Mouse (Mus musculus): ENCODE results near the gene Ddc. TPM values are rescaled to one million over a fixed set of nuclear protein-coding genes. Genes with fewer than 3 reads are reported as not detected.
A peak's percentile ranks its signal among the peaks of the same experiment; 100 is the strongest.

The Ddc gene
- polyA plus RNA-seq, 1 experiment from 2014 or later, result 19.2 TPM

DNA sequence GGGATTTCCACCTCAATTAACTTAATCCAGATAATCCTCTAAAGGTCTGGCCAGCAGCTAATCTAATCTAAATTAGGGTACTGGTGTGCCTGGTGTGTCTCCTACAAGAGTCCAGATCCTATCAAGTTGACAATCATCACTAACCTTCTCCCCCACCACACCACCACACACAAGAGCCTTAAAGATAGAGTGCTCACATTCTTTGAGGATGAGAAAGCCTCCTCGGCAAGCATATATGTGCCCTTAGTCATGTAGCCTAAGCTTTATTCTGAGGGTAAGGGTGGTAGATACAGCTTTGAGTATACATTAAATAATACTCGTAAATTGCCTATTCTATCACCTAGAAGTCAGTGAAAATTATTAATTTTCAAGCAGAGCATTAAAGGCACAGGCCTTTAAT is 57.2 kb downstream of the Ddc start:
- ATAC-seq, result no peak
- no peaks in the 10 kb centered on the region for H3K27me3 ChIP-seq (replicated peaks; ENCODE audit: control insufficient read depth, insufficient read depth, low read length)
- no peak overlapping the region for H3K9ac ChIP-seq (ENCODE audit: low read depth, low read length)
- no peak overlapping the region for H3K4me2 ChIP-seq (replicated peaks; ENCODE audit: low read depth)
- no peak overlapping the region for H3K4me3 ChIP-seq (ENCODE audit: low read depth, low read length)
- 78% methylated on average over 2 of the region's 2 CpGs for WGBS
- no peak for TF ChIP-seq CTCF (IDR thresholded peaks at IDR 0.05; ENCODE audit: low read depth)
- H3K36me3 ChIP-seq (ENCODE audit: control insufficient read depth, insufficient read depth), result no peaks in the 10 kb centered on the region
- H3K27ac ChIP-seq (ENCODE audit: low read depth, low read length), result no peak overlapping the region
- no peaks in the 10 kb centered on the region for H3K9me3 ChIP-seq (ENCODE audit: control insufficient read depth)
- H3K4me1 ChIP-seq (replicated peaks; ENCODE audit: control insufficient read depth, insufficient read depth, low read length), result peaks cover 14% of the 10 kb centered on the region

DNA sequence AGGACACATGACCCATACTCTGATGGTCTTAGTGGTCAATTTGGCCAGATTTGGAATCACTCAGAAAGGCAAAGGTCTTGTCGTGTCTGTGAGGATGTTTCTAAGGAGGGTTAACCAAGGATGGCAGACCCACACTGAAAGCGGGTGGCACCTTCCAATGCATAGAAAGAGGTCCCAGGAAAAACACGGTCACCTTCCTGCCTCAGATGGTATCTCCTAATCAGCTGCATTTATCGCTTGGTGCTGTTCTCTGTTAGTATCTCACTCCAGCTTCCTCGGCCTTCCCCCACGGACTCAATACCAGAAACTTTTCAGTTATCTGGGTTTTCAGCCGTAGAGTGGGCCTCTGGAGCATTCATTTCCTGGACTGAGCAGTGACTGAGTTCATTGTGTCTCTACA is 58.1 kb downstream of the Ddc start:
- H3K4me3 ChIP-seq (ENCODE audit: low read depth, low read length), result no peak overlapping the region

DNA sequence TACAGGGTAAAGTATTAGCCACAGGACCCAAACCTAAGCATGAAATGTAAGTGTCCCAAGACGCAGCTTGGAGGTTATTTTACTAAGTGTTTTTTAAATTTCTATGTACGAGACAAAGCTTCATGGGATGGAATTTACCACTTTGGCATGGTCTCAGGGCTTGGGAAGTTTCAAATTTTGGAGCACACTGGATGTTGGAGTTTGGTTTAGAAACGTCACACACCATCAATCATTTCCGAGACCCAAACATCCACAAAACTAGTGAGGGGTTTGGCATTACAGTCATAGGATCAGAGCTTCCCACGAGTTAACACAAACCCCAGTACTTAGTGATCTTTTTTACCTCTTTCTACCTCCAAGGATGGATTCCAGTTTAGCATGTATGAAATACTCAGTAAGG is 60.6 kb downstream of the Ddc start:
- no peak for TF ChIP-seq CTCF (IDR thresholded peaks at IDR 0.05; ENCODE audit: low read depth)
- peak overlapping the region; percentile 54 for H3K4me2 ChIP-seq (replicated peaks; ENCODE audit: low read depth)
- H3K4me3 ChIP-seq (ENCODE audit: low read depth, low read length), result 0 out of 2 replicates have a peak overlapping the region, but pooled peaks have one; percentile 9
- no peaks in the 10 kb centered on the region for H3K27me3 ChIP-seq (replicated peaks; ENCODE audit: control insufficient read depth, insufficient read depth, low read length)
- H3K27ac ChIP-seq (ENCODE audit: low read depth, low read length), result no peak overlapping the region
- no peak overlapping the region for H3K9ac ChIP-seq (ENCODE audit: low read depth, low read length)
- peaks cover 9% of the 10 kb centered on the region for H3K4me1 ChIP-seq (replicated peaks; ENCODE audit: control insufficient read depth, insufficient read depth, low read length)
- no peaks in the 10 kb centered on the region for H3K9me3 ChIP-seq (ENCODE audit: control insufficient read depth)
- 68% methylated on average over 5 of the region's 5 CpGs for WGBS
- ATAC-seq, result no peak
- H3K36me3 ChIP-seq (ENCODE audit: control insufficient read depth, insufficient read depth), result no peaks in the 10 kb centered on the region

More for the DNA sequence above, 58.1 kb downstream of the Ddc start:
- no peak for TF ChIP-seq CTCF (IDR thresholded peaks at IDR 0.05; ENCODE audit: low read depth)
- no peak for ATAC-seq
- no peak overlapping the region for H3K4me2 ChIP-seq (replicated peaks; ENCODE audit: low read depth)
- no peaks in the 10 kb centered on the region for H3K36me3 ChIP-seq (ENCODE audit: control insufficient read depth, insufficient read depth)
- H3K9me3 ChIP-seq (ENCODE audit: control insufficient read depth), result no peaks in the 10 kb centered on the region
- peaks cover 13% of the 10 kb centered on the region for H3K4me1 ChIP-seq (replicated peaks; ENCODE audit: control insufficient read depth, insufficient read depth, low read length)
- H3K27me3 ChIP-seq (replicated peaks; ENCODE audit: control insufficient read depth, insufficient read depth, low read length), result no peaks in the 10 kb centered on the region
- WGBS, result 80% methylated on average over 7 of the region's 7 CpGs
- no peak overlapping the region for H3K9ac ChIP-seq (ENCODE audit: low read depth, low read length)
- H3K27ac ChIP-seq (ENCODE audit: low read depth, low read length), result no peak overlapping the region

DNA sequence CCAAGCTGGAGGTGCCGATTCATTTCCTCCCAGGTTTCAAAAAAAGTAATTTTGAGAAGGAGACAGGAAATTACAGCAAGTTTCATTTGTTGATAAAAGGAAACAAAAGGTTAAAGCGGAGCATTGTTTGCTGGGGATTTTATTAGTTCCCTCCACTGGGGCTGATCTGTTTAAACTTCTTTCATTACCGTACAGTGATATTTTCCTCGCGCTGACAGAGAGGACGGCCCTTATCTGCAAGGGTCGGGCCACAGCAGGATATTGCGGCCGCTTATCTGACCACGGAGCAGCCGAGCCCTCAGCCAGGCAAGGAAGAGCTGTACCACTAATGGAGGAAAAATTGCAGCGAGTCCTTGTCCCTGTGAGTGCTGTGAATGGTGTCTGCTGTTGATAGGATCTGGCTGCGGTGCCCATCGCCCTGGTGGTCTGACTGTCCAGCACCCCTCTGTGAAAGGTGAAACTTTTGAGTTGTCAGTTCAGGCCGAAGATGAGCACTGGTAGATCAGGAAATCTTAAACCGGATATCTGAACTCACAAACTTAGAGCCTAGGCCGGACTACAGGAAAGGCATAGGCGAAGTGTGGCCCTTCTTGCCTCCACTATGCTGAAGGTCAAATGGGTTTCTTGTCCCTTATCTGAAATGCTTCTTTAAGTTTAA is 61.1 kb downstream of the Ddc start:
- 16% methylated on average over 18 of the region's 18 CpGs for WGBS

GRCm38 (mm10) chr11:11836262-11836661 is 61.7 kb downstream of the Ddc start:
- no peaks in the 10 kb centered on the region for H3K9me3 ChIP-seq (ENCODE audit: control insufficient read depth)
- 46% methylated on average over 8 of the region's 8 CpGs for WGBS
- H3K9ac ChIP-seq (ENCODE audit: low read depth, low read length), result no peak overlapping the region
- H3K4me1 ChIP-seq (replicated peaks; ENCODE audit: control insufficient read depth, insufficient read depth, low read length), result peaks cover 17% of the 10 kb centered on the region
- TF ChIP-seq CTCF (IDR thresholded peaks at IDR 0.05; ENCODE audit: low read depth), result no peak
- no peak overlapping the region; the same call in 1 of the 2 replicates for H3K27ac ChIP-seq (ENCODE audit: low read depth, low read length)
- no peaks in the 10 kb centered on the region for H3K36me3 ChIP-seq (ENCODE audit: control insufficient read depth, insufficient read depth)
- no peak for ATAC-seq
- no peaks in the 10 kb centered on the region for H3K27me3 ChIP-seq (replicated peaks; ENCODE audit: control insufficient read depth, insufficient read depth, low read length)
- H3K4me2 ChIP-seq (replicated peaks; ENCODE audit: low read depth), result peak overlapping the region; percentile 54; the same call in 1 of the 2 replicates
- no peak overlapping the region for H3K4me3 ChIP-seq (ENCODE audit: low read depth, low read length)

More for the DNA sequence above, 61.1 kb downstream of the Ddc start:
- ATAC-seq, result peak; percentile 42; the same call in 1 of the 2 replicates
- H3K4me2 ChIP-seq (replicated peaks; ENCODE audit: low read depth), result peak overlapping the region; percentile 54
- H3K36me3 ChIP-seq (ENCODE audit: control insufficient read depth, insufficient read depth), result no peaks in the 10 kb centered on the region
- H3K4me3 ChIP-seq (ENCODE audit: low read depth, low read length), result peak overlapping the region; percentile 9; the same call in 1 of the 2 replicates
- no peaks in the 10 kb centered on the region for H3K9me3 ChIP-seq (ENCODE audit: control insufficient read depth)
- H3K27me3 ChIP-seq (replicated peaks; ENCODE audit: control insufficient read depth, insufficient read depth, low read length), result no peaks in the 10 kb centered on the region
- no peak overlapping the region for H3K9ac ChIP-seq (ENCODE audit: low read depth, low read length)
- peak overlapping the region; percentile 16; the same call in 1 of the 2 replicates for H3K27ac ChIP-seq (ENCODE audit: low read depth, low read length)
- TF ChIP-seq CTCF (IDR thresholded peaks at IDR 0.05; ENCODE audit: low read depth), result no peak
- peaks cover 13% of the 10 kb centered on the region for H3K4me1 ChIP-seq (replicated peaks; ENCODE audit: control insufficient read depth, insufficient read depth, low read length)

DNA sequence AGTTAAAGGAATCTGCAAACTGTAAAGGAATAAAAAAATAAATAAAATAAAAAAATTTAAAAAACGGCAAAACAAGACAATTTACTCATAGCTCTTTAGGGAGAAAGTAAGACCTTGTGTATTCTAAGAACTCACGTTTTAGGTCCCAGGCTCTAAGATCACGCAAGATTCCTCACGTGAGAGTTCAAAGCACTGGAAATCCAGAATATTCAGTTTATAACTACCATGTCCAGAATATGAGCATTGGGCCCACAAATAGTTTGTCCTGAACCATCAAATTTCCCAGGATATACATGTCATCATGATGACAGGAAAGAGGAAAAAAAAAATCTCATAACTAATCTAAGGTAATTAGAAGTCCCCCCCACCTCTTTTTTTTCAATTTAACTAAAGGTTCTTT is 62.2 kb downstream of the Ddc start:
- no peak overlapping the region for H3K4me3 ChIP-seq (ENCODE audit: low read depth, low read length)
- no peaks in the 10 kb centered on the region for H3K9me3 ChIP-seq (ENCODE audit: control insufficient read depth)
- no peak overlapping the region for H3K4me2 ChIP-seq (replicated peaks; ENCODE audit: low read depth)
- no peak overlapping the region for H3K9ac ChIP-seq (ENCODE audit: low read depth, low read length)
- no peaks in the 10 kb centered on the region for H3K27me3 ChIP-seq (replicated peaks; ENCODE audit: control insufficient read depth, insufficient read depth, low read length)
- WGBS, result 59% methylated on average over 4 of the region's 4 CpGs
- no peak for ATAC-seq
- no peak for TF ChIP-seq CTCF (IDR thresholded peaks at IDR 0.05; ENCODE audit: low read depth)
- H3K4me1 ChIP-seq (replicated peaks; ENCODE audit: control insufficient read depth, insufficient read depth, low read length), result peaks cover 20% of the 10 kb centered on the region
- H3K36me3 ChIP-seq (ENCODE audit: control insufficient read depth, insufficient read depth), result no peaks in the 10 kb centered on the region
- no peak overlapping the region; the same call in 1 of the 2 replicates for H3K27ac ChIP-seq (ENCODE audit: low read depth, low read length)
